Mouse (Mus musculus): Measurements from ENCODE around the gene Syt2.

The Syt2 gene

DNA sequence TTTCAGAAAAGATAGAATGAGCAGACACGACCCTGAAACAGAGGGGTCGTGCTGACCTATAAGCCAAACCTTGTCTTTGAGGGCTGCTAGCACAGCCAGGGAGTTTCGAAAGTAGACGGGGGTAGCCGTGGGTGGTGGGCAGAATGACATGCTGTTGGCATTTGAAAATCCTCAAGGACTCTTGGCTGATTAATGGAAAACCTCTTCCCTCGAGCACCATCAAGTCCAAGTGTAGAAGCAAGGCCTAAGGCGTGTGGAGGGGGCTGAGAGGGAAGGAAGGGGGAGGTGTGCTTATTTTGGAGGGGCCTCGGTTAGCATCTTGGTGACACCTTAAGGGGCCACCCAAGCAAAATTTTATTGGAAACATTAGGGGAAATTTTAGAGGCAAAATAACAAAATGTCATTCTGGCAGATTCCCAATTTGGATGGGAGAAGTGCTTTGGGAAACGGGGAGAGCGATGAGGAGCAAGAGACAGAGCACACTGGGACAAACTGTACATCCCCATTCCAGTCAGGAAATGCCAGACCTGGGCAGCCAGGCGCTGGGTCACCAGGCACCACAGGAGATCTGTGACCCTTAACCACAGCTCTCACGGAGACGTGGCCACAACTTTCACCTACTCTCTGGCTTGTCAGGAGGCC is 109.2 kb downstream of the Syt2 start:
- Histone ChIP-seq H3K27me3 (ENCODE audit: control insufficient read depth, insufficient read depth, low read length, poor library complexity, severe bottlenecking) (no peaks in the 10 kb centered on the region; the same call in 1 of the 2 replicates), H3K36me3 (ENCODE audit: control insufficient read depth, insufficient read depth, low read length, poor library complexity, severe bottlenecking) (no peaks in the 10 kb centered on the region)
- DNase-seq (ENCODE audit: low read depth, low spot score): no peak

- no peak for DNase-seq (ENCODE audit: low read depth, low spot score)
- Histone ChIP-seq H3K36me3 (ENCODE audit: control insufficient read depth, insufficient read depth, low read length, poor library complexity, severe bottlenecking) (no peaks in the 10 kb centered on the region), H3K27me3 (ENCODE audit: control insufficient read depth, insufficient read depth, low read length, poor library complexity, severe bottlenecking) (no peaks in the 10 kb centered on the region; the same call in 1 of the 2 replicates)
These were observed 109.9 kb downstream of the Syt2 start for GRCm38 (mm10) chr1:134756190-134756873.

- Histone ChIP-seq H3K36me3 (ENCODE audit: control insufficient read depth, insufficient read depth, low read length, poor library complexity, severe bottlenecking) (no peaks in the 10 kb centered on the region), H3K27me3 (ENCODE audit: control insufficient read depth, insufficient read depth, low read length, poor library complexity, severe bottlenecking) (no peaks in the 10 kb centered on the region)
- DNase-seq (ENCODE audit: low read depth, low spot score): no peak
These were observed 110.8 kb downstream of the Syt2 start for GRCm38 (mm10) chr1:134757230-134757629.

- Histone ChIP-seq H3K27me3 (ENCODE audit: control insufficient read depth, insufficient read depth, low read length, poor library complexity, severe bottlenecking) (no peaks in the 10 kb centered on the region), H3K36me3 (ENCODE audit: control insufficient read depth, insufficient read depth, low read length, poor library complexity, severe bottlenecking) (no peaks in the 10 kb centered on the region)
- no peak for DNase-seq (ENCODE audit: low read depth, low spot score)
These were observed 112.7 kb downstream of the Syt2 start for GRCm38 (mm10) chr1:134759133-134759532.

- H3K36me3 ChIP-seq (ENCODE audit: control insufficient read depth, insufficient read depth, low read length, poor library complexity, severe bottlenecking): no peaks in the 10 kb centered on the region
These were observed 114.2 kb downstream of the Syt2 start for GRCm38 (mm10) chr1:134760642-134761041.

GRCm38 (mm10) chr1:134761534-134761933 is 115.1 kb downstream of the Syt2 start:
- Histone ChIP-seq H3K27me3 (ENCODE audit: control insufficient read depth, insufficient read depth, low read length, poor library complexity, severe bottlenecking) (no peaks in the 10 kb centered on the region), H3K36me3 (ENCODE audit: control insufficient read depth, insufficient read depth, low read length, poor library complexity, severe bottlenecking) (no peaks in the 10 kb centered on the region)
- no peak for DNase-seq (ENCODE audit: low read depth, low spot score)

More at GRCm38 (mm10) chr1:134760642-134761041, 114.2 kb downstream of the Syt2 start:
- no peak for DNase-seq (ENCODE audit: low read depth, low spot score)
- no peaks in the 10 kb centered on the region for H3K27me3 ChIP-seq (ENCODE audit: control insufficient read depth, insufficient read depth, low read length, poor library complexity, severe bottlenecking)

DNA sequence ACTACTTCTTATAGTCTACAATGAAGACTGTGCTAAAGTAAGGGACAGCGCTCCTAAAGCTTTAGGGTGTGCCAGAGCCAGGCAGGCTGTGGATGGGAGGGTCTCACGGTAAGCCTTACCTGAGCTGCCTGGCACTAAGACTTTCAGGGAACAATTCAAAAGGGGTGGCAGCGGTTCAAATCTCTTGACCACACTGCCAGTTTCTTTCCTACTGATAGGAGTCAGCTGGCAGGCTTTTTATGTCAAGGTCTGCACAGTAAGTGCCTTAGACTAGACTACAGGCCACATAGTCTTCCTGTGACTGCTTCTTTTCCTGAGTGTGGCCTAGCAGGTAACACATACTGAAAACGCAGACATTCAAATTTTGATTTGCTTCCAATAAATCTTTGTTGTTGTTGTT is 116.8 kb downstream of the Syt2 start:
- DNase-seq (ENCODE audit: low read depth, low spot score): no peak
- Histone ChIP-seq H3K36me3 (ENCODE audit: control insufficient read depth, insufficient read depth, low read length, poor library complexity, severe bottlenecking) (no peaks in the 10 kb centered on the region), H3K27me3 (ENCODE audit: control insufficient read depth, insufficient read depth, low read length, poor library complexity, severe bottlenecking) (no peaks in the 10 kb centered on the region)

DNA sequence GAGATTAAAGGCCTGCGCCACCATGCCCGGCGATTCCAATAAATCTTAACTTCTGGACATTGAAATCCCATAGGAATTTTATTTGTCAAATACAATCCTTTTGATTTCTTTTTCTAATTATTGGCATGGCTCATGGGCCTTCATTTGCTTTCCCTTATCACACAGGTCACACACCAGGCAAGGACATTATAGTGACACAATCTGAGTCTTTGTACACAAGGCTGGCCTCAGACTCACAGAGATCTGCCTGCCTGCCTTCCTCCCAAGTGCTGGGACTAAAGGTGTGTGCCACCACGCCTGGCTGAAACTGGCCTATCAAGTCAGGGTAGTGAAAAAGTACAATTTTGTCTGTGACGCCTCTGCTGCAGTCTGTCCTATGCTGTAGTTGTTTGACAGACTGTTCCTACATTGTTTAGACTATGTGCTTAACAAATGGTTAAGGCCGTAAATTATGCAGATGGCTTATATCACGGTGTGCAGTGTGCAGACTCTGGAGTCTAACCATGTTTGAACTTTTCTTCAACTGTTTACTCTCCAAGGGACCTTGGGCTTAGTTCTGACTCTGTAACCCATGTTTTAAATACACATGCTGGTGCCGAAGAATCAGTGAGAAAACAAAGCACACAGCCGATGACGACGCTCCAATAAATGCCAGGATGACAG is 117.4 kb downstream of the Syt2 start:
- no peaks in the 10 kb centered on the region for H3K36me3 ChIP-seq (ENCODE audit: control insufficient read depth, insufficient read depth, low read length, poor library complexity, severe bottlenecking)
- no peaks in the 10 kb centered on the region for H3K27me3 ChIP-seq (ENCODE audit: control insufficient read depth, insufficient read depth, low read length, poor library complexity, severe bottlenecking)
- no peak for DNase-seq (ENCODE audit: low read depth, low spot score)

GRCm38 (mm10) chr1:134764831-134765458 is 118.5 kb downstream of the Syt2 start:
- no peaks in the 10 kb centered on the region for H3K27me3 ChIP-seq (ENCODE audit: control insufficient read depth, insufficient read depth, low read length, poor library complexity, severe bottlenecking)
- DNase-seq (ENCODE audit: low read depth, low spot score): no peak
- H3K36me3 ChIP-seq (ENCODE audit: control insufficient read depth, insufficient read depth, low read length, poor library complexity, severe bottlenecking): no peaks in the 10 kb centered on the region

GRCm38 (mm10) chr1:134766448-134766847 is 120.0 kb downstream of the Syt2 start:
- no peaks in the 10 kb centered on the region for H3K27me3 ChIP-seq (ENCODE audit: control insufficient read depth, insufficient read depth, low read length, poor library complexity, severe bottlenecking)
- no peak for DNase-seq (ENCODE audit: low read depth, low spot score)
- H3K36me3 ChIP-seq (ENCODE audit: control insufficient read depth, insufficient read depth, low read length, poor library complexity, severe bottlenecking): no peaks in the 10 kb centered on the region

GRCm38 (mm10) chr1:134770312-134770711 is 123.8 kb downstream of the Syt2 start:
- Histone ChIP-seq H3K27me3 (ENCODE audit: control insufficient read depth, insufficient read depth, low read length, poor library complexity, severe bottlenecking) (no peaks in the 10 kb centered on the region), H3K36me3 (ENCODE audit: control insufficient read depth, insufficient read depth, low read length, poor library complexity, severe bottlenecking) (no peaks in the 10 kb centered on the region)
- DNase-seq (ENCODE audit: low read depth, low spot score): no peak

- Histone ChIP-seq H3K36me3 (ENCODE audit: control insufficient read depth, insufficient read depth, low read length, poor library complexity, severe bottlenecking) (0 out of 2 replicates have a peak, but pooled peaks cover 1% of the 10 kb centered on the region), H3K27me3 (ENCODE audit: control insufficient read depth, insufficient read depth, low read length, poor library complexity, severe bottlenecking) (no peaks in the 10 kb centered on the region)
- no peak for DNase-seq (ENCODE audit: low read depth, low spot score)
These were observed 124.9 kb downstream of the Syt2 start for GRCm38 (mm10) chr1:134771353-134771752.

GRCm38 (mm10) chr1:134771999-134772398 is 125.5 kb downstream of the Syt2 start:
- Histone ChIP-seq H3K36me3 (ENCODE audit: control insufficient read depth, insufficient read depth, low read length, poor library complexity, severe bottlenecking) (0 out of 2 replicates have a peak, but pooled peaks cover 1% of the 10 kb centered on the region), H3K27me3 (ENCODE audit: control insufficient read depth, insufficient read depth, low read length, poor library complexity, severe bottlenecking) (no peaks in the 10 kb centered on the region)
- no peak for DNase-seq (ENCODE audit: low read depth, low spot score)

DNA sequence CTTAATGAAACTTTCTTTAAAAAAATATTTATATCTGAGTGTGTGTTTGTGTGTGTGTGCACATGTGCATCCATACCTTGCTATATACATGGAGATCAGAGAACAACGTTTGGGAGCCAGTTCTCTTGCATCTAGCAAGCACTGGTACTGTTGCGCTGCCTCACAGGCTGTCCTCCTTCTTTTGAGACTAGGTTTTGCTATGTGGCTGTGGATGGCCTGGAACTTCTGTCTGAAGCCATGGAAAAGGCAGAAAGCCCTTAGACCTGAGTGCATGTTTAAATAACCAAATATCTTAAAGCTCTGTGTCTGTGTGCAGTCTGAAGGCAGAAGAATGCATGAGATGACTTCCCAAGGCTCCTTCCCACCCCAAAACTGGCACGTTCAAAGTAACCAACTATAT is 126.3 kb downstream of the Syt2 start:
- Histone ChIP-seq H3K36me3 (ENCODE audit: control insufficient read depth, insufficient read depth, low read length, poor library complexity, severe bottlenecking) (0 out of 2 replicates have a peak, but pooled peaks cover 1% of the 10 kb centered on the region), H3K27me3 (ENCODE audit: control insufficient read depth, insufficient read depth, low read length, poor library complexity, severe bottlenecking) (no peaks in the 10 kb centered on the region)
- DNase-seq (ENCODE audit: low read depth, low spot score): no peak

- Histone ChIP-seq H3K36me3 (ENCODE audit: control insufficient read depth, insufficient read depth, low read length, poor library complexity, severe bottlenecking) (0 out of 2 replicates have a peak, but pooled peaks cover 1% of the 10 kb centered on the region), H3K27me3 (ENCODE audit: control insufficient read depth, insufficient read depth, low read length, poor library complexity, severe bottlenecking) (no peaks in the 10 kb centered on the region)
- DNase-seq (ENCODE audit: low read depth, low spot score): no peak
These were observed 126.8 kb downstream of the Syt2 start for GRCm38 (mm10) chr1:134773256-134773655.
